Mouse (Mus musculus) ZHBTc4 (cell line): ENCODE results near the gene Lrrc18.
A peak's percentile ranks its signal among the peaks of the same experiment; 100 is the strongest.

Experiments
- DNase-seq: peaks from one replicate; pipeline ENCODE4 v3.0.0-alpha.2; 2011; ENCODE audit warnings: low read depth, low spot score

The Lrrc18 gene

GRCm38 (mm10) chr14:32991082-32991481, at the start of gene Lrrc18:
Lrrc18 (plus strand) TSS chr14:32991382.
- DNase-seq: no peak

GRCm38 (mm10) chr14:32947512-32947911, 43.7 kb upstream of the Lrrc18 start:
- DNase-seq: no peak

- no peak for DNase-seq
Observed at GRCm38 (mm10) chr14:32950312-32951301, 40.6 kb upstream of the Lrrc18 start.

- no peak for DNase-seq
Observed at GRCm38 (mm10) chr14:32956486-32956885, 34.7 kb upstream of the Lrrc18 start.

- DNase-seq: no peak
Observed at GRCm38 (mm10) chr14:32958671-32959070, 32.5 kb upstream of the Lrrc18 start.

GRCm38 (mm10) chr14:32960481-32960880, 30.7 kb upstream of the Lrrc18 start:
- peak; percentile 66 for DNase-seq

GRCm38 (mm10) chr14:32964742-32965141, 26.4 kb upstream of the Lrrc18 start:
- no peak for DNase-seq

- DNase-seq: peak; percentile 41
Observed at GRCm38 (mm10) chr14:32970700-32971099, 20.5 kb upstream of the Lrrc18 start.

- no peak for DNase-seq
Observed at GRCm38 (mm10) chr14:32984176-32984738, 6.9 kb upstream of the Lrrc18 start.

- DNase-seq: peak; percentile 59
Observed at GRCm38 (mm10) chr14:32986659-32987058, 4.5 kb upstream of the Lrrc18 start.

GRCm38 (mm10) chr14:32994954-32995636, 3.9 kb downstream of the Lrrc18 start:
- DNase-seq: peak; percentile 83

GRCm38 (mm10) chr14:32999511-32999910, 8.3 kb downstream of the Lrrc18 start:
- no peak for DNase-seq

- DNase-seq: no peak
Observed at GRCm38 (mm10) chr14:33000112-33000979, 9.2 kb downstream of the Lrrc18 start.

- DNase-seq: no peak
Observed at GRCm38 (mm10) chr14:33005114-33005513, 13.9 kb downstream of the Lrrc18 start.

- no peak for DNase-seq
Observed at GRCm38 (mm10) chr14:33007638-33008037, 16.5 kb downstream of the Lrrc18 start.

- no peak for DNase-seq
Observed at GRCm38 (mm10) chr14:33019050-33019449, 27.9 kb downstream of the Lrrc18 start.

- no peak for DNase-seq
Observed at GRCm38 (mm10) chr14:33019606-33020005, 28.4 kb downstream of the Lrrc18 start.

GRCm38 (mm10) chr14:33030849-33031248, 39.7 kb downstream of the Lrrc18 start:
- no peak for DNase-seq

- DNase-seq: peak; percentile 34
Observed at GRCm38 (mm10) chr14:33033424-33033823, 42.2 kb downstream of the Lrrc18 start.

GRCm38 (mm10) chr14:33035386-33035785, 44.2 kb downstream of the Lrrc18 start:
- DNase-seq: no peak

- peak; percentile 70 for DNase-seq
Observed at GRCm38 (mm10) chr14:33036811-33037210, 45.6 kb downstream of the Lrrc18 start.
